Mouse (Mus musculus) testis, adult 2 months (tissue): Measurements from ENCODE around the gene Wnt3a.

Experiments
- CTCF ChIP-seq: fragments of 200-500 bp; IDR thresholded peaks from 2 replicates; pipeline ENCODE4 v1.5.1; 2012; ENCODE audit warnings: low read depth, mild to moderate bottlenecking, inconsistent platforms, low read length, moderate library complexity; ENCODE audit not compliant: control insufficient read depth, insufficient read depth, insufficient replicate concordance
- POLR2A ChIP-seq: fragments of 200-500 bp; IDR thresholded peaks from 2 replicates; pipeline ENCODE4 v1.6.1; 2012; ENCODE audit warnings: low read depth, mild to moderate bottlenecking, inconsistent platforms, low read length, moderate library complexity; ENCODE audit not compliant: control insufficient read depth

GRCm38 (mm10) chr11:59262308-59262707 is 28.2 kb downstream of the Wnt3a start:
- TF ChIP-seq CTCF: no peak
- TF ChIP-seq POLR2A: no peak
